Mouse (Mus musculus): ENCODE measurements at regions not wholly inside any gene's neighbourhood (a gene's known extent, or its start where the extent isn't known, plus 50 kb on each side); places are given as distances from the start of the nearest gene placed in this dataset.

- no peaks in the 10 kb centered on the region for H3K79me2 ChIP-seq (ENCODE audit: control insufficient read depth, insufficient read depth)
- no peak overlapping the region for H3K4me3 ChIP-seq
- TF ChIP-seq MYOD1 (IDR thresholded peaks at IDR 0.05; ENCODE audit: control insufficient read depth in 1 of 3, insufficient read length in 2 of 3, low read depth in 2 of 3) (no peak), POLR2A (IDR thresholded peaks at IDR 0.05; ENCODE audit: insufficient read length, low read depth) (no peak), USF1 (IDR thresholded peaks at IDR 0.05; ENCODE audit: low read depth) (no peak), E2F4 (IDR thresholded peaks at IDR 0.05; ENCODE audit: insufficient read depth) (no peak), CEBPB (IDR thresholded peaks at IDR 0.05; ENCODE audit: insufficient read depth, poor library complexity, severe bottlenecking) (no peak), MYOG (IDR thresholded peaks at IDR 0.05; ENCODE audit: control insufficient read depth in 1 of 3, insufficient read depth in 1 of 3, insufficient read length in 2 of 3, low read depth in 2 of 3) (no peak), SRF (IDR thresholded peaks at IDR 0.05; ENCODE audit: control insufficient read depth, insufficient read length, low read depth) (no peak)
- H3K36me3 ChIP-seq (ENCODE audit: control insufficient read depth, insufficient read depth), result no peaks in the 10 kb centered on the region
- H3ac ChIP-seq (ENCODE audit: control insufficient read depth, insufficient read length), result no peak overlapping the region
- H3K27me3 ChIP-seq (ENCODE audit: control insufficient read depth, insufficient read depth, insufficient read length), result no peaks in the 10 kb centered on the region
- no peak overlapping the region for H3K4me2 ChIP-seq (ENCODE audit: low read depth)
Observed at GRCm38 (mm10) chr17:70929582-70929981, 72.9 kb upstream of the Myom1 start.

DNA sequence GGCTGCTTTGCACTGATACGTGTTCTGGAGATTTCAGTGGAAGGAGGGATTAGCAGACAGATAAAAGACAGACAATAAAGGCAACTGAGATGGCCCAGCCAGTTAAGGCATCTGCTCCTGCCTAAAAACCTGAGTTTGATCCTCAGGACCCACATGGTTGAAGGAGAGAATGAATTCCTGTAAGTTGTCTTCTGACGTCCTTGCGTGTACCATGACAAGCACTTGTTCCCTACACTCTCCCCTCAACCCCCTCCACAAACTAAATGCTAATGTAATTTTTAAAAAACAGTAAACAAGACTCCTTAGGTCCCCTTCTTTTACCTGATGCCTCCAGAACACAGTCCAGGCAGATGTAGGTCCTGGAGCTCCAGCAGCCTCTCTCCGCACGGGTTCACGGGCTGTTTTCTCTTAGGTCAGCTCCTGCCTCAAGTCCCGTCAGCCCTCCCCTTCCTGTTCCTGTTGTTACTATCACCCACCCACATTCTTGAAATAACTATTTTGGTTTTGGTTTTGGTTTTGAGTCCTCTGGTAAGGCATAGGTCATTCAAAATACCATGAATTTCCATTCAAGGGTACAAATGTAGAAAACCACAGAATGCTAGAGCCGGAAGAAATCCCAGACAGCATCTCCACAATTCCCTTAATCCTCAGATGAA lies 71.3 kb upstream of the Tgif1 start:
- Histone ChIP-seq H3K27me3 (ENCODE audit: control insufficient read depth, insufficient read depth, insufficient read length) (no peaks in the 10 kb centered on the region), H3K36me3 (ENCODE audit: control insufficient read depth, insufficient read depth) (no peaks in the 10 kb centered on the region), H3K4me2 (ENCODE audit: low read depth) (no peak overlapping the region), H3ac (ENCODE audit: control insufficient read depth, insufficient read length) (no peak overlapping the region), H3K79me2 (ENCODE audit: control insufficient read depth, insufficient read depth) (no peaks in the 10 kb centered on the region), H3K4me3 (no peak overlapping the region)
- TF ChIP-seq CEBPB (IDR thresholded peaks at IDR 0.05; ENCODE audit: insufficient read depth, poor library complexity, severe bottlenecking) (no peak), USF1 (IDR thresholded peaks at IDR 0.05; ENCODE audit: low read depth) (no peak), REST (IDR thresholded peaks at IDR 0.05; ENCODE audit: insufficient read depth, insufficient read length) (no peak), MYOD1 (IDR thresholded peaks at IDR 0.05; ENCODE audit: control insufficient read depth in 1 of 3, insufficient read length in 2 of 3, low read depth in 2 of 3) (no peak), MAX (IDR thresholded peaks at IDR 0.05; ENCODE audit: low read depth) (no peak)

- no peak overlapping the region for H3ac ChIP-seq (ENCODE audit: control insufficient read depth, insufficient read length)
- no peaks in the 10 kb centered on the region for H3K36me3 ChIP-seq (ENCODE audit: control insufficient read depth, insufficient read depth)
- TF ChIP-seq SRF (IDR thresholded peaks at IDR 0.05; ENCODE audit: control insufficient read depth, insufficient read length, low read depth), result no peak
- TF ChIP-seq MYOD1 (IDR thresholded peaks at IDR 0.05; ENCODE audit: control insufficient read depth in 1 of 3, insufficient read length in 2 of 3, low read depth in 2 of 3), result no peak
- no peak for TF ChIP-seq E2F4 (IDR thresholded peaks at IDR 0.05; ENCODE audit: insufficient read depth)
- no peak for TF ChIP-seq POLR2AphosphoS2 (IDR thresholded peaks at IDR 0.05; ENCODE audit: insufficient read length, low read depth)
- no peak for TF ChIP-seq MYOG (IDR thresholded peaks at IDR 0.05; ENCODE audit: control insufficient read depth in 1 of 3, insufficient read depth in 1 of 3, insufficient read length in 2 of 3, low read depth in 2 of 3)
- no peak for TF ChIP-seq CEBPB (IDR thresholded peaks at IDR 0.05; ENCODE audit: insufficient read depth, poor library complexity, severe bottlenecking)
- no peak for TF ChIP-seq REST (IDR thresholded peaks at IDR 0.05; ENCODE audit: insufficient read depth, insufficient read length)
- no peak for TF ChIP-seq TCF3 (IDR thresholded peaks at IDR 0.05; ENCODE audit: insufficient read length, low read depth)
- no peak overlapping the region for H3K4me3 ChIP-seq
- no peaks in the 10 kb centered on the region for H3K79me2 ChIP-seq (ENCODE audit: control insufficient read depth, insufficient read depth)
- H3K27me3 ChIP-seq (ENCODE audit: control insufficient read depth, insufficient read depth, insufficient read length), result no peaks in the 10 kb centered on the region
- no peak overlapping the region for H3K4me2 ChIP-seq (ENCODE audit: low read depth)
Observed at GRCm38 (mm10) chr17:70921681-70922080, 68.3 kb upstream of the Tgif1 start.

- Histone ChIP-seq H3K4me2 (ENCODE audit: low read depth) (no peak overlapping the region), H3ac (ENCODE audit: control insufficient read depth, insufficient read length) (no peak overlapping the region), H3K36me3 (ENCODE audit: control insufficient read depth, insufficient read depth) (no peaks in the 10 kb centered on the region), H3K27me3 (ENCODE audit: control insufficient read depth, insufficient read depth, insufficient read length) (no peaks in the 10 kb centered on the region), H3K4me3 (no peak overlapping the region), H3K79me2 (ENCODE audit: control insufficient read depth, insufficient read depth) (no peaks in the 10 kb centered on the region)
- TF ChIP-seq MYOD1 (IDR thresholded peaks at IDR 0.05; ENCODE audit: control insufficient read depth in 1 of 3, insufficient read length in 2 of 3, low read depth in 2 of 3) (peak in 2 of 3 experiments; percentile 60 to 65), E2F4 (IDR thresholded peaks at IDR 0.05; ENCODE audit: insufficient read depth) (no peak)
Observed at GRCm38 (mm10) chr17:70920181-70920580, 66.8 kb upstream of the Tgif1 start.

- no peaks in the 10 kb centered on the region for H3K36me3 ChIP-seq (ENCODE audit: control insufficient read depth, insufficient read depth)
- H3K4me3 ChIP-seq, result no peak overlapping the region
- H3K79me2 ChIP-seq (ENCODE audit: control insufficient read depth, insufficient read depth), result no peaks in the 10 kb centered on the region
- H3ac ChIP-seq (ENCODE audit: control insufficient read depth, insufficient read length), result no peak overlapping the region
- no peak overlapping the region for H3K4me2 ChIP-seq (ENCODE audit: low read depth)
- H3K27me3 ChIP-seq (ENCODE audit: control insufficient read depth, insufficient read depth, insufficient read length), result no peaks in the 10 kb centered on the region
- TF ChIP-seq E2F4 (IDR thresholded peaks at IDR 0.05; ENCODE audit: insufficient read depth) (no peak), POLR2AphosphoS2 (IDR thresholded peaks at IDR 0.05; ENCODE audit: insufficient read length, low read depth) (no peak), TCF3 (IDR thresholded peaks at IDR 0.05; ENCODE audit: insufficient read length, low read depth) (no peak), TCF12 (IDR thresholded peaks at IDR 0.05; ENCODE audit: insufficient read depth, poor library complexity, severe bottlenecking) (no peak)
Observed at GRCm38 (mm10) chr17:70917183-70917935, 64.0 kb upstream of the Tgif1 start.
